ENCODE assay signal across 8 mouse cellular contexts in genomic region chr1:133164591-133165011, GRCm38 (mm10). TPM values are rescaled to one million over a fixed set of nuclear protein-coding genes. Genes with fewer than 3 reads are reported as not detected.
DNase-seq lines count a peak whose midpoint lies in the region; ATAC-seq and TF ChIP-seq lines count a peak whose summit lies in the region.

No protein-coding gene starts in this region.

- H3K4me2 ChIP-seq in lung, embryonic 14.5 days: peak overlapping the region; percentile 99
- peak overlapping the region; percentile 98 for H3K4me2 ChIP-seq in hindbrain, postnatal 0 days (ENCODE audit: low read depth, low read length)
- H3K4me2 ChIP-seq in liver, embryonic 15.5 days: peak overlapping the region; percentile 70

- peaks cover 61% of the 10 kb centered on the region for H3K27me3 ChIP-seq in lung, embryonic 14.5 days (ENCODE audit: insufficient read depth, low read length)
- H3K27me3 ChIP-seq in hindbrain, postnatal 0 days (ENCODE audit: insufficient read depth, low read length): no peaks in the 10 kb centered on the region; the same call in 1 of the 2 replicates
- H3K27me3 ChIP-seq in liver, embryonic 15.5 days: peaks cover 94% of the 10 kb centered on the region

- peak overlapping the region; percentile 53 for H3K4me3 ChIP-seq in lung, embryonic 14.5 days (ENCODE audit: low read depth, low read length)
- peak overlapping the region; percentile 56 for H3K4me3 ChIP-seq in hindbrain, postnatal 0 days (ENCODE audit: low read length)
- peak overlapping the region; percentile 47 for H3K4me3 ChIP-seq in liver, embryonic 15.5 days (replicated peaks)

- no peak for TF ChIP-seq CTCF in lung, embryonic 14.5 days (IDR thresholded peaks at IDR 0.05; ENCODE audit: low read depth)
- TF ChIP-seq CTCF in hindbrain, postnatal 0 days (IDR thresholded peaks at IDR 0.05; ENCODE audit: low read depth): no peak

- no peak for DNase-seq in lung, embryonic 14.5 days
- DNase-seq in lung, postnatal 14 days: no peak
- DNase-seq in embryo, embryonic 10 days (ENCODE audit: low spot score): peak; percentile 31
- DNase-seq in hindbrain, postnatal 0 days (ENCODE audit: low spot score): no peak
- peak; percentile 27 for DNase-seq in urinary bladder, postnatal 25 days (ENCODE audit: low spot score)
- no peak for DNase-seq in layer of hippocampus, adult 9-11 months
- DNase-seq in right cerebral cortex, postnatal 36 days (ENCODE audit: low spot score in 2 of 2): no peak

- H3K36me3 ChIP-seq in lung, embryonic 14.5 days (ENCODE audit: insufficient read depth): no peaks in the 10 kb centered on the region
- H3K36me3 ChIP-seq in hindbrain, postnatal 0 days (ENCODE audit: insufficient read depth, low read length): no peaks in the 10 kb centered on the region
- no peaks in the 10 kb centered on the region for H3K36me3 ChIP-seq in liver, embryonic 15.5 days (replicated peaks)

- 3% methylated on average over 10 of the region's 10 CpGs for WGBS in lung, embryonic 14.5 days
- WGBS in hindbrain, postnatal 0 days: 4% methylated on average over 10 of the region's 10 CpGs
- 0% methylated on average over 10 of the region's 10 CpGs for WGBS in liver, embryonic 15.5 days (ENCODE audit: insufficient replicate concordance)

- H3K9ac ChIP-seq in lung, embryonic 14.5 days: peak overlapping the region; percentile 47
- peak overlapping the region; percentile 46; the same call in 1 of the 2 replicates for H3K9ac ChIP-seq in hindbrain, postnatal 0 days (replicated peaks; ENCODE audit: low read length)
- H3K9ac ChIP-seq in liver, embryonic 15.5 days: no peak overlapping the region

- no peak overlapping the region for H3K27ac ChIP-seq in lung, embryonic 14.5 days (ENCODE audit: low read depth)
- no peak overlapping the region for H3K27ac ChIP-seq in hindbrain, postnatal 0 days
- no peak overlapping the region for H3K27ac ChIP-seq in liver, embryonic 15.5 days (replicated peaks)

- 0 out of 2 replicates have a peak, but pooled peaks cover 4% of the 10 kb centered on the region for H3K4me1 ChIP-seq in lung, embryonic 14.5 days (ENCODE audit: insufficient read depth)
- H3K4me1 ChIP-seq in hindbrain, postnatal 0 days (ENCODE audit: insufficient read depth, low read length): no peaks in the 10 kb centered on the region; the same call in 1 of the 2 replicates
- H3K4me1 ChIP-seq in liver, embryonic 15.5 days (replicated peaks): peaks cover 25% of the 10 kb centered on the region

- H3K9me3 ChIP-seq in lung, embryonic 14.5 days (ENCODE audit: low read depth, low read length): no peaks in the 10 kb centered on the region
- H3K9me3 ChIP-seq in hindbrain, postnatal 0 days (ENCODE audit: low read length): no peaks in the 10 kb centered on the region
- H3K9me3 ChIP-seq in liver, embryonic 15.5 days (replicated peaks): no peaks in the 10 kb centered on the region

- no peak for ATAC-seq in lung, embryonic 14.5 days (ENCODE audit: insufficient read depth)
- ATAC-seq in hindbrain, postnatal 0 days: 0 out of 2 replicates have a peak, but pooled peaks have one; percentile 6
- no peak for ATAC-seq in liver, embryonic 15.5 days (ENCODE audit: insufficient read depth)

RNA-seq across cellular contexts. Expression of gene Plekha6, which starts 0.6 kb away (rescaled TPM):
- polyA plus RNA-seq in lung, embryonic 14.5 days (2014; fragmentation: Nextera tagmentation; extraction: Ambion mirVana): 6.7 and 10.2 TPM in 2 replicates
- total RNA-seq in hindbrain, postnatal 0 days (2014; rRNA removed): 41.0 and 44.1 TPM in 2 replicates
- polyA plus RNA-seq in hindbrain, postnatal 0 days (2015; fragmentation: Nextera tagmentation; extraction: Ambion mirVana): 9.7 TPM in 2 replicates
- polyA plus RNA-seq in liver, embryonic 15.5 days (2015; fragmentation: Nextera tagmentation; extraction: Ambion mirVana): 2.2 and 2.5 TPM in 2 replicates

RNA-seq across cellular contexts. Expression of gene Ppp1r15b, which starts 33.7 kb away (rescaled TPM):
- polyA plus RNA-seq in lung, embryonic 14.5 days (2014; fragmentation: Nextera tagmentation; extraction: Ambion mirVana): 51.4 and 54.3 TPM in 2 replicates
- total RNA-seq in hindbrain, postnatal 0 days (2014; rRNA removed): 37.4 and 46.9 TPM in 2 replicates
- polyA plus RNA-seq in hindbrain, postnatal 0 days (2015; fragmentation: Nextera tagmentation; extraction: Ambion mirVana): 15.9 and 17.0 TPM in 2 replicates
- polyA plus RNA-seq in liver, embryonic 15.5 days (2015; fragmentation: Nextera tagmentation; extraction: Ambion mirVana): 39.1 and 45.5 TPM in 2 replicates

Comparison
In these comparisons a context has a peak if more than half of its experiments do, and no peak if none do; other contexts are left out.
1. DNase-seq: peak in embryo, embryonic 10 days (single experiment) and urinary bladder, postnatal 25 days (single experiment); none in lung, embryonic 14.5 days (single experiment), lung, postnatal 14 days (single experiment), hindbrain, postnatal 0 days (single experiment), layer of hippocampus, adult 9-11 months (single experiment) and right cerebral cortex, postnatal 36 days (0 of 2).
2. Peak in every context shown above with its lines, with median percentiles within 50 percentile points of each other: H3K4me2 ChIP-seq and H3K4me3 ChIP-seq.